Mouse (Mus musculus): ENCODE measurements around the gene Mmp23.
A peak's percentile ranks its signal among the peaks of the same experiment; 100 is the strongest.

Gene Mmp23

GRCm38 (mm10) chr4:155601997-155602456 lies 51.2 kb downstream of the Mmp23 start:
- no peak for DNase-seq (ENCODE audit: low read depth, low spot score)

GRCm38 (mm10) chr4:155601091-155601996 lies 51.8 kb downstream of the Mmp23 start, which contains the start of gene Slc35e2:
Gene Slc35e2 (plus strand): TSS chr4:155601416.
- peak; percentile 93 for DNase-seq (ENCODE audit: low read depth, low spot score)

Measured in mesoderm, embryonic 11.5 days (tissue).